Mouse (Mus musculus): ENCODE measurements around the gene Supv3l1.
A peak's percentile ranks its signal among the peaks of the same experiment; 100 is the strongest.
"Not testable (repeated sequence)": the region's sequence is repeated elsewhere in the genome, so short reads cannot be mapped to it uniquely, and the experiment has no call there.

The Supv3l1 gene

DNA sequence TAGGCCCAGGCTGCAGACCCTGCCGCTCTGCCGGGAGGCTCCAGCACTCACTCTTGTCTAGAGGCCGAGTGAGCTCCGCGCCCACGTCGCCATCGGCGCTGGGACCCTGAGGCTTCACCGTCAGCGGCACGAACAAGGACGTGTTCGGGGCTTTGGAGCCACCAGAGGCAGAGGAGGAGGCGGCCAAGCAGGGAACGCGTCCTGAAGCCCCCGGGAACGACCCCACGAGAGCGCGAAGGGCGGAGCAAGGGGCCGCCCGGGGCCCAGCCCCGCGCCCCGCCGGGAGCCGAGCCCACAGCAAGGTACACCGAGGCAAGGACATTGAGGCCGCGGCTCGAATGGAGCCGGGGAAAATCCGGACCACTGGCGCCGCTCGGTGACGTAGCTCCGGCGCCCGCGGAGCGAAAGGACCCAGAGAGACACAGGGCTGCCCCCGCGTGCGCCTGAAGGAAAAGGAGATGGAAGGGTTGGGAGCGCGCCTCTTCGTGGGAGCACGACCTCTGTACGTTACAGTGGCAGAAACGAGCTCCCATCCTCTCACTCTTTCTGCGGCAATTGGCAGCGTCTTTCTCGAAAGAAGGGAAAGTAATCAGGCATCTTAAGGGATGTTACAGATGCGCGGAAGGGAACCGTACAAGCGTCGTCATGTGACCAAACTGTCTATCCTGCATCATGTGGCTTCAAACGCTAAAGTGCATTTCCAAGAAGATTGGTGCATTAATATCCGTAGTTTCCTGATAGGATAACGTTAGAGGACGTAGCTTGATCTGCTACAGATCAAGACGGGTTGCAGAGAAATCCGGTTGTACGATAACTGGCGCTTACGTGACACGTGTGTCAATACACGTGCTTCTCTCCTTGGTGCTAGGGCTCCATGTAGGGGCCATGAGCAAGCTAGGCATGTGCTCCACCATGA, at the start of gene Supv3l1, which contains the start of gene 4930507D05Rik:
Gene Supv3l1 (minus strand): TSS at position 375 of the 916 bp plus-strand sequence.
Gene 4930507D05Rik (plus strand): TSS at position 126 of the 916 bp plus-strand sequence.
- peak; percentile 95 for DNase-seq

DNA sequence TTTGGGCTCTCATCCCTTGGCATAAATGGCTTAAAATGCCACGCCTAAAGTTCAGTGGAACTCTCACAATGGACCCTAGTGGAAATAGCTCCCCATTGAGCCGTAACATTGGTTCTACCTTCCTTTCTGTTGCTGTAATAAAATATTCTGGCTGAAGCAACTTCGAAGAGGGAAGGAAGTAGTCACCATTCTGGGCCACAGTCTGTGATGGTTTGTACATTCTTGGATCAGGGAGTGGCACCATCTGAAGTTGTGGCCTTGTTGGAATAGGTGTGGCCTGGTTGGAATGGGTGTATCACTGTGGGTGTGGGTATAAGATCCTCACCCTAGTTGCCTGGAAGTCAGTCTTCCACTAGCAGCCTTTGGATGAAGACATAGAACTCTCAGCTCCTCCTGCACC, 42.1 kb upstream of the Supv3l1 start:
- not testable (repeated sequence) for DNase-seq

DNA sequence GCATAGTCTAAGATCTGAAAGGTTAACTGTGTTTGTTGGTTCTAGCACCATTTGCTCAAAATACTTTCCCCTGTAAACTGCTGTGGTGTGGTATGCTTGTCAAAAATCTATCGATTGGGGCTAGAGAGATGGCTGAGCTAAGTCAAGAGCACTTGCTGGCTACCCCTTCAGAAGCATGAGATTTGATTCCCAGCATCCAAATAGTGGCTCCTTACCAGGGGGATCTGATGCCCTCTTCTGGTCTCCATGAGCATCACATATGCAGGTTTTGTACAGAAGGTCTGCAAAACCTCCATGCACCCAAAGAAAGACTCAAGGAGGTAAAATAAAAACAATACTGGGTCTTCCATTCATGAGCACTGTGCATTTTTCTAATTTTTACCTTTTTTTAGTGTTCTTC, 38.7 kb upstream of the Supv3l1 start:
- peak; percentile 55 for DNase-seq

DNA sequence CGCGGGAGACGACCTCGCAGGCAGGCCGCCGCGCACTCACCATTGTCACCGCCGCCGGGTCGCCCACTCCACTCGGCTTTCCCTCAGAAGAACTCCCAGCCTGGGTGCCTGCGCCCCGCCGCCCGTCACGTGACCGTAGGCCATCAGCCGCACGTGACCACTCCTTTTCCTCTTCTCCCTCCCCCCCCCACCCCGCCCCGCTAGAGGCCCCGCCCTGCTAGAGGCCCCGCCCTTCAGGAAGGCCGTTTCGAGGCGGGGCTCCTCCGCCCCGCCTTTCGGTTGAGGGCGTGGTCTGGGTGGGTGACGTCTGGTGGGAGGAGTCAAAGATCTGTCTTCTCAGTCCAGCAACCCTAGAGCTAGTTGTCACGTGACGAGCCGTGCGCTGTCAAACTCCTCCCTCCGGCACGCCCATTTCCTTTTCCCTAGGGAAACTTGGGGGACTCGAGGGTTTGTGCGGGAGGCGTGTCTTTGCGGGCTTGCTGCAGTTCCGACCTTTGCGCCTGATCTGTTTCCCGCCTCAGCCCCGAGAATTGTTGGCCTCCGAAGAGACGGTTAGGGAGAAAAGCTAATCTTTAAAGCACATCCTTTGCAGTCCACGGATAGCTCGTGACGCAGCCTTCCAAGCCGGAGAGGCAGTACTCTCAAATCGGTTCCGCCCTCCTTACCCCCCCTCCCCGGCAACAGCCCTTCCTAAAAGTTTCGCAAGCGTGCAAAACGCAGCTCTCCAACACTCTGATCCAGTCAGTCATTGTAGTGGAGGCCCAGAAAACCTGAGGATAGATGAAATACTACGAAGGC, 37.3 kb upstream of the Supv3l1 start, which contains the start of gene Vps26a:
Gene Vps26a (minus strand): TSS at position 188 of the 798 bp plus-strand sequence.
- DNase-seq = peak; percentile 98

DNA sequence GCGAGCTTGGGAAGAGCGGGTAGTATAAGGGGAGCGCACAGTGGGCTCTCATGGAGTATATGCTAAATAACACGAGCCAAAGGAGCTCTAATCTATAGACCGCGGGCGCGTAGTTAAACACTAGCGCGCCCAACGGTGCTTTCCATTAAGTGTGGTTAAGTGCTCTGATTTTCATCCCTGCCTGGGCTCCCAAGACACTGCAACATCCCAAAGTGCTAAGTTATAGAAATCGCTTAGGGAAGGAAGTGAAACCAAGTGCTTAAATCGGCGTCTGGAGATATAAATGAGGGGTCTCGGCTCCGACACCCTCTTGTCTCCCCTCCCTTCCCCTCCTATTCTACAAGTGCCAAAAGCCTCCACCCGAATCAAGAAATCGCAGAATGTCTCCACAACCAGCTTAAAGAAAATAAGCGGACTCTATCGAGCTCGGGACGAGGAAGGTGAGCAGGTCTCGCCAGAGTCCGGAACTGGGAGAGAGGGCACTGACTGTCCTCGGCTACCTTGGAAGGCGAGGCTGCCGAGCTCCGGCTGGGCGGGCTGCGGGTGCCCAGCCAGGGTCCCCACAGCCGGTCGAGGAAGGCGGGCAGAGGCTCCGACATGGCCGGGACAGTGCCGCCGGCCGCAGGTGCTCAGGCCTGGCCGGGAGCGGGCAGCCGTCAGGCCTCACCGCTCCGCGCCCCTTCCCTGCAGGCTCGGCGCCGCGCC, 36.5 kb upstream of the Supv3l1 start:
- no peak for DNase-seq

DNA sequence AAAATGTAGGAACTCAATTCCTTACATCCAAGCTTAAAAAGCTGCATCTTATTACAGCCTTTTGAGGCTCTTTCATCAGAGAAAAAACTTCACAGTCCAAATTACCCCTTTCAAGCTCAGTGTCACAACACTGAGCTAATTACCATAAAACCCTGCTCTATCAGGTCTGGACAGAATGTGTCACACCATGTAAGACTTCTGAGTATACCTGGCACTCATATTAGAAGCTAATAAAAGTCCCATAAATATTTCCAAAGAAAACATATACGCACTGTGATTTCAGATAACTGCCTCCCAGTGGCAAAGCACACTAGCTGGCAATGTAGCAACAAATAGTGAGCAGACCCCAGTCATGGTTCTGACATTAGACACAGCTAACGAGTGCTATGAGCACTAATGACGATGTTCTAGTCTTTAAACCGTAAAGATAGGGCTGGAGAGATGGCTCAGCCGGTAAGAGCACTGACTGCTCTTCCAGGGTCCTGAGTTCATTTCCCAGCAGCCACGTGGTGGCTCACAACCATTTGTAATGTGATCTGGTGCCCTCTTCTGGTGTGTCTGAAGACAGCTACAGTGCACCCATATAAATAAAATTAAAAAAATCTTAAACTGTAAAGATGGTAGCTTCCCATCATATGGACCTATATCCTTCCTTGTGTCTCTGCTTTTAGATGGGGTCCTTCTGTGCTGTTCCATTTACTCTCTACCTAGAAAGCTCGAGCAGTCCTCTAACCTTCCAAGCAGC, 31.7 kb upstream of the Supv3l1 start:
- DNase-seq = no peak

DNA sequence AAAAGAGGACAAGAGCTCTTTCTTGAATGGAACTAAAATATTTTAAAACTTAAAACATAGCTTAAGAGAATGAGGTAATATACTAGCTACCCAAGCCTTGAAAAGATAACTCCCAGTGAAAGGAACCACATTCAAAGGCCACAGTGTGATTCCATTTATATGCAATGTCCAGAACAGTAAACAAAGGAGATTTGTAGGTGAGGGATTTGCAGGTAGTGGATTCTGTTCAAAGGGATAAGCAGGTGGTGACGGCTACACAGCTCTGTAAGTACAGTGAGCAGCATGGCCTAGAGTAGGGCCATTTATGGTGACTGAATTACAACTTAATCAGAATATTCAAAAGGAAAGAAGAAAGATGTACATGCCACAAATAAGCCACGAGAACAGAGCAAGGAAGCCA, 27.4 kb upstream of the Supv3l1 start:
- no peak for DNase-seq

DNA sequence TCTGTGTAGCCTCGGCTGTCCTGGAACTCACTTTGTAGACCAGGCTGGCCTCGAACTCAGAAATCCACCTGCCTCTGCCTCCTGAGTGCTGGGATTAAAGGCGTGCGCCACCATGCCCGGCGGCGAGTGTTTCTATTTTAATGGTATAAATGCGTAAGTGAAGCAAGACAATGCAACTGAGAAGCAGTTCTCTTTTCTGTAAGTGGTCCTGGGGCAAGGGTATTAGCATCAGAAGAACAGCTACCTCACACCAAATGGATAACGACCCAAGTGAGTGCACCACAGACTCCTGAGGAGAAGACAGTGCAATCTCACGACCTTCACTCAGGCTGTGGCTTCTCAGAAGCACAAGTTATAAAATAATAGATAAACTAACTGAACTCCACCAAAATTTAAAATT, 25.4 kb upstream of the Supv3l1 start:
- DNase-seq = no peak

DNA sequence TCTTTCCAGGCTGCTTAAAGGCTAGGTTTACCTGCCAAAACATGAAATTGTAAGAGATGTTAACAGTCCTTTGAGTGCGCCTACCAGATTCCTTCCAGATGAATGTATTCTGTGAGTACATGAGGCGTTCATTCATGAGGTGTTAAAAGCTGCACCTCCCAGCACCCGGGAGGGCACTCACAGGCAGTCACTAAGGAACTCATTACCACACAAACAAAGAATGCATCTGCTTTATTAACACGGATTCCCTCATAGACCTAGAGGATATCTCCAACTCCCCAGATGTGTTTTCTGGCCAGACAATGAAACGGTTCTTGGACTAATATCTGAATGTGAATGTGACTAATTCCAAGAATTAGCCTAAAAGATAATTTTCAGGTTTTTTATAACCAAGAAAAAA, 21.6 kb upstream of the Supv3l1 start:
- DNase-seq = no peak

DNA sequence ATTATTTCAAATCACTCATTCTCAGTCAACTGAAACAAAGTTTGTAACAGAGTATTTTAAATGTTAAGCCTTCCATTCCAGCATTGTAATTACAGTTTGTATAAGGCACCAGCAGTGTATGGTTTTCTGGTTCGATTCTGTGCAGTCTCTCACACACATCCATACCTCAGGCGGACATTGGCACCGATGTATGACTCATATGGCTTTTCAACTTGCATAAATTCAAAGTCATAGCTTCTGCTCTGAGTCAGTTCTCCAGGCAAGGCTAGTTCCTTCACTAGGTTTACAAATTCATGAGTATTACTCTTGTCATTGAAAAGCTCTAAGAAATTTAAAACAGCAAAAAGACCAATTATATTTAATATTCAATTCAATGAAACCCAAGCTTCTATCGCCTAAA, 20.2 kb upstream of the Supv3l1 start:
- DNase-seq = no peak

DNA sequence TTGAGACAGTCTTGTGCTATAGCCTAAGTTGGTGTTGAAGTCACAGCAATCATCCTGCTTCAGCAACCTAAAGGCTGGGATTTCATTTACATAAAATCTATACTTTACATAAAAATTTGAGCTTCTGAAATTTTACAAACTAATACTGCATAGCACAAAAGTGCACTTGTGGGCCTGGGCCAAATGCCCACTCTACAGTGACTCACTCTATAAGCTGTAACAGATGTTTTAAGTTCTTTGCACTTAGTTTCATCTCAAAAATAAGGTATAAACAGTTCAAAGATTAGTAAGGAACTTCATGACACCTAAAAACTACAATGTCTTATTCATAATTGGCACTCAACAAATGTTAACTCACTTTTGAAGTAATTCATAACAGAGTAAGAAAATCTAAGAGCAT, 11.8 kb upstream of the Supv3l1 start:
- DNase-seq = no peak

DNA sequence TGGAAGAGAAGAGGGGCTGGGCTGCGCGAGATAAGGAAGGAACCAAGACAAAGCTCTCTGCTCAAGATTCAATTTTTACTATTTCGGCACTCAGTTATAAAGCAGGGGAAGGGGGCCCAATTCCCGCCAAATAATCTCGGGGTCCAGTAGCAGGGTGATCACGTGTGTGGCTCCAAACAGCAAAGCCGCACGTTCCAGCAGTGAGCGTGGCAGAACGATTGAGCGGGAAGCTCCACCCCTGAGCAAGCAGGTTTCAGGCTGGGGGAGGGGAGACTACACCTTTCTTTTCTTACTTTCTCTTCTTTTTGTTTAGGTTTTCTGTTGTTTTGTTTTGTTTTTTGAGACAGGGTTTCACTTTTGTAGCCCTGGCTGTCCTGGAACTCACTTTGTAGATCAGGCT, 2.5 kb upstream of the Supv3l1 start:
- DNase-seq = not testable (repeated sequence)

DNA sequence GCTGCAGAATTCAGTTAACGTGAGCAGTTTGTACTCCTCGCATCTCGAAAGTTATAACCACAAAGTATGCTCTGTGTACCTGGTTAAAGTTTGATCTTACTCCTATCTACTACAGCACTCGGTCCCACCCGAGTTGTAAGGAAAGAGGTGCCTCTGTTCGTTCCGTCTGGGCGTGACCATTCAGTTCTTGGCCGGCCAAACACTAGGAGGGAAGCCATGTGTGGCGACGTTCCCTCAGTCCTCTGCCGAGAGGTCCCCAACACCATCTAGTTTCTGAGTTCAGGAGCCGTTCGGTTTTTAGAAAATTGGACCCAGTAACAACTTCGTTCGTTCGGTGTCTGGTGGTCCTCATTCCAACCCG, 722 bp upstream of the Supv3l1 start:
- DNase-seq = no peak

DNA sequence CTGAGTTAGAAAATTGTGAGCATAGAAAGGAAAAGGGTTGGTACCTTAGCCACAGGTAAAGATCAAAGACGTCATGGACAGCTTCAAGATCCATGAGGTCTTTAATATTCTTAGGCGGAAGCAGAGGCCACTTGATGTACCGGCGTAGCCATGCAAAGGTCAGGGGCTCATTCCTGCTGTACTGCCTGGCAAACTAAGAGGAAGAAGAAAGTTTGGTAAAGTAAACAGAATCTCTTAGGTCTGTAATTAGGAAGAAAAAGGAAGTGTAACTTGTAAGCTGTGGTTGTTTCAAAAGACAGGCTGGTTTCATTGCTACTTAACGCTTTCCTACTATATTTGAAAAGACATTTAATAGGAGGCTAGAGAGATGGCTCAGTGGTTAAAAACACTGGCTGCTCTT, 19.1 kb downstream of the Supv3l1 start:
- no peak for DNase-seq

DNA sequence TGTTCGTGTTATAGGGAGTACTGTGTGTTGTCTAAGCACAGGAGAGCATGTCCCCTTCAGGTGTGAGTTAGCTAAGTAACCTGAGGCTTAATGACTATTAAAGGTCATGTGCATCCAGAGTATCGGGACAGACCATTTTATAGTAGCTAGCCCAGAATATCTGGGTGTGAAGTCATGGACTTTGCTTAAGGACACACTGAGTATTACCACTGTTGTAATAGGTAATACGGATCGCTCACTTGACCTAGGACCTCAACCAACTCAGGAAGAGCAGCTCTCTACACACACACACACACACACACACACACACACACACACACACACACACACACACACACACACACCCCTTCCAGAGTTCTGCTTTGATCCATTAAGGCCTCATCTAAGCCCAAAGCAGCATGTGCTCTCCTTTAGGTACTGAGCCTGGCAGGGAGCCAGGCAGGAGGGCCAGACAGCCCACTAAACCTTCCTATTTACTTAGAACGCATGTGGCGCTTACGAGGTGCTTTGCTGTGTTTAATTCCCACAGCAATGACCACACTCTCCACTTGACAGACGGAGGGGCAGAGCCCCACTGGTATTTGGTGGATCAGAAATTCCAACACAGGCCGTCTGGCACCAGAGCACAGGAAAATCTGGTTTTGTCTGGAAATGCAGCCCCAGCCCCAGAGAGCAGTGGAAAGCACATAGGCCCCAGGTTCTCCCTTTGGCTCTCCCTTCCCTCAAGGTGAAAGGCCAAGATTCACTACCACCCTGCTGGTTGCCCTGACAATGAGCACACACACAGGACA, 24.3 kb downstream of the Supv3l1 start:
- no peak for DNase-seq

DNA sequence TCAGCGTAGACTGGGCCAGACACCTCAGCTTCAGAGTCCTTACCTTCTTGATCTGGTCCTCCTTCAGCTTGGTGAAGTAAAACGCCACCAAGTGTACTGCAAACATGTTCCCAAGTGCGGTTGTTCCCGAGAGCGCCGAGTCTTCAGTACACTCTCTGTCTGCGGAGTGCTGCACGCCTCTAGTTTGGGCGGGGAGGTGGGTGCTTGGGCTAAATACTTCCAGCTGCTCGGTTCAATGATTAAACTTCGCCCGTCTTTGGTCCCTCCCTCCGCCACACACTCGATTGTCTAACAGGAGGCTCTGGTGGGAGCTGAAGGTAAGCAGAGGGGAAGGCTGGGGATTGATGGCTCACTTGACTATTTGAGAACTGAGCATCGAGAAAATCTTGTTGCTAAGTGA, 27.3 kb downstream of the Supv3l1 start, which contains the start of gene Hkdc1:
Gene Hkdc1 (minus strand): TSS at position 237 of the 400 bp plus-strand sequence.
- no peak for DNase-seq

DNA sequence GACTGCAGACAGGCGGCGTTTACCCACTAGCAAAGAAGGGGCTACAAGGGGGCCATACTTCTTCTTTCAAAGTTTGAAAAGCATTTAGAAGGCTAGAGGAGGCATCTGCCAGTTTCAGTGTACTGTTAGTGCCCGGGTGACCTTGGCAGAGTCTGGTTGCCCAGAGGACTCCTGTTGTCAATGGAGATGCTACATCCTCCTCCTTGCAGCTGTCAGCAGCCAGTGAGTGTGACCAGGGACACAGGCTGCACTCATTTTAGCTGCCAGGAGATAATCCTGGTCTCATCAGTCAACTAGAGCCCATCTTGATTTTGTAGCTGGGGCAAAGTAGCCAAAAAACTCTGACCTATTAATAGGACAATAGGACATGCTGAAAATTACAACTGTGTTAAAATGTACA, 28.4 kb downstream of the Supv3l1 start:
- no peak for DNase-seq

DNA sequence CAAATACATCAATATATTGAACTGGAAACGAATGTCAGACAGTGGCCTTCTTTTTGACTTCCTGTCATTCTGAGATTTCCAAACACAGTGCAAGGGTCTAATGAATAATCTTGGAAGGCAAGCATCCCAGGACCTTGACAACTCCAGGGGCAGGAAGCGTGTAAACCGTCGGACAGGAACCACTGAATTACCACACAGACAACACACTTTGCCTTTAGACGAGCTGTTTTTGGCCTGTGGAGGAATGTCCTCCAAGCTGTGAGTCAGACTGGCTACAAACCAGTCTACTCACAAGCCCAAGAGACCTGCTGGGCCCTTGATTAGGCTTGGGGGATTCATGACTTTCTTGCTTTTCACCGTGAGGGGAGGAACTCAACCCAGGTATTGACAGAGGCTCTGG, 29.1 kb downstream of the Supv3l1 start:
- no peak for DNase-seq

DNA sequence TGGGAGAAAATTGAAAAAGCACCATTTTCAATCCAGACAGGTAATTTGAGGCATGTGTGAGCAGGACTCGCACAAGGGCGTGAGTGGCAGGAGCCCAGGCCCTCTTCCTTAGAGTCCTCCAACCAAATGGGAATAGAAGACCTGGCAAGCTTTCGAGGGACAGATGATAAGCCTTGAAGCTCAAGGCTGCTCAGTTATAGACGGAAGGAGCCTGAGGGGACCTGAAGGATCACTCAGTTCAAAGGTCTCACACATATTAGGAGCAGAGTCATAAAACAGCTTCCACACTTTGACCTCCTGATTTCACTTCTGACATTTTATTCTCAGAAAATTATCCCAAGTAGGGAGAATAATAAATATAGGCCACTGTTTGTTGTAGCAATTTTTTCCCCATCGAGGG, 30.1 kb downstream of the Supv3l1 start:
- DNase-seq = no peak

DNA sequence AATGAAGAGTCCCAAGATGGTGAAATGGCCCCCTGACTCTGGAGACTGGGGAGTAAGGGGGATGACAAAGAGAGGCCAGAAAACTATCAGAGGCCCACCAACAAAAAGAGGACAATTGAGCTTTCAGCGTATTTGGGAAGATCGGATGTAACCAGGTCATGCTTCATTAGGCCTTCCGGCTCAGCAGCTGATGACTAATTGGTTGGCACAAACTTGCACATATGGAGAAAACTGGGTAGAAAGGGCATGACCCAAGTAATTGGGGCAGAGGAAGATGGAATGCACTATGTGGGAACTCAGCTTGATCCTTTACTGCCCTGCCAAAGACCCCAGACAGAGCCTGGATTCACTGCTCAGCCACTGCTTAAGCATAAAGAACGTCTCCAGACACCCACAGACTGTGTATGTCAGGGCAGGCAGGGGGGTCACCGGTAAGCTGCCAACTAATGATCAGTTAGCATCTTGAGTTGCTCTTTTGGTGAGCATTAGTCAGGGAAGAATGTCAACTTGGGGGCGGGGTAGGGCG, 30.6 kb downstream of the Supv3l1 start:
- no peak for DNase-seq

DNA sequence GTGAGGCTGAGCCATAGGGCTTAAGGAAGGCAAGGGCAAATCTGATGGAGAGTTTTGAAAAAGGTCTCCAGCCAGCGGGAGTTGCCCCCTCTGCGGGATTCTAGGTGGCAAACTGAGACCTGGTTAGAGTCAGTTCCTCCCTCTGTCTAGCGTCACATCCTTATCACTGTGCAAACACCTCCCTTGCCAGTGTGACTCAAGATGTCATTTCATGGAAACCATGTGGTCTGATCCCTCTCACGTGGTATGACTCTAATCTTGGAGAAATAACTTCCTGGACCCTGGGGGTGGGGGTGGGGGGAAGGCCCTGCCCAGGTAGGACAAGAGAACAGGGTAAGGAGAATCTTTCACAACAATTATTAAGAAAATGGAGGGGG, 35.9 kb downstream of the Supv3l1 start:
- DNase-seq = no peak

Measured in cerebellum, adult 8-10 months (tissue).